Comparison of ENCODE assay signal across 8 mouse cellular contexts in genomic region chr8:105297511-105298192, GRCm38 (mm10). TPM values are rescaled to one million over a fixed set of nuclear protein-coding genes. Genes with fewer than 3 reads are reported as not detected.
A peak's percentile ranks its signal among the peaks of the same experiment; 100 is the strongest.
DNase-seq lines count a peak whose midpoint lies in the region; ATAC-seq and TF ChIP-seq lines count a peak whose summit lies in the region.

E2f4 (plus strand) TSS chr8:105297663.

- DNase-seq in B cell, adult 2 months, result peak; percentile 91 to 92
- peak; percentile 97 for DNase-seq in heart, embryonic 10.5 days (ENCODE audit: low spot score)
- DNase-seq in liver, result peak; percentile 95
- peak; percentile 92 to 96 for DNase-seq in spleen, postnatal 4 days (ENCODE audit: low spot score in 2 of 2)

- H3K4me3 ChIP-seq in bone marrow macrophage, adult 2 months (ENCODE audit: insufficient read depth, low read length), result peak within 1 kb of the TSS; percentile 92
- H3K4me3 ChIP-seq in embryonic fibroblast, embryonic 13.5 days (ENCODE audit: insufficient read depth, low read length), result peak within 1 kb of the TSS; percentile 77
- H3K4me3 ChIP-seq in heart, embryonic 10.5 days, result peak within 1 kb of the TSS; percentile 78
- H3K4me3 ChIP-seq in kidney, embryonic 15.5 days (replicated peaks), result peak within 1 kb of the TSS; percentile 100

- H3K27me3 ChIP-seq in heart, embryonic 10.5 days (ENCODE audit: insufficient read depth, poor library complexity, severe bottlenecking), result peaks cover 28% of the 10 kb centered on the region
- no peaks in the 10 kb centered on the region for H3K27me3 ChIP-seq in kidney, embryonic 15.5 days

- H3K27ac ChIP-seq in bone marrow macrophage, adult 2 months (ENCODE audit: insufficient read depth, low read depth, low read length), result peak within 1 kb of the TSS; percentile 44
- peak within 1 kb of the TSS; percentile 69 for H3K27ac ChIP-seq in embryonic fibroblast, embryonic 13.5 days (ENCODE audit: insufficient read depth, low read length)
- peak within 1 kb of the TSS; percentile 90 for H3K27ac ChIP-seq in heart, embryonic 10.5 days
- H3K27ac ChIP-seq in kidney, embryonic 15.5 days, result peak within 1 kb of the TSS; percentile 80

- peak within 1 kb of the TSS; percentile 97 for H3K9ac ChIP-seq in kidney, embryonic 15.5 days

- WGBS in heart, embryonic 10.5 days, result under 1% methylated on average over 58 of the region's 58 CpGs
- WGBS in kidney, embryonic 15.5 days, result under 1% methylated on average over 58 of the region's 58 CpGs

- H3K36me3 ChIP-seq in heart, embryonic 10.5 days, result peaks cover 40% of the 10 kb centered on the region
- H3K36me3 ChIP-seq in kidney, embryonic 15.5 days, result peaks cover 42% of the 10 kb centered on the region

- TF ChIP-seq CTCF in bone marrow macrophage, adult 2 months (IDR thresholded peaks at IDR 0.05; ENCODE audit: low read depth, low read length), result no peak
- no peak for TF ChIP-seq CTCF in embryonic fibroblast, embryonic 13.5 days (IDR thresholded peaks at IDR 0.05; ENCODE audit: borderline replicate concordance, insufficient read depth, low read length)

- no peaks in the 10 kb centered on the region for H3K9me3 ChIP-seq in heart, embryonic 10.5 days
- H3K9me3 ChIP-seq in kidney, embryonic 15.5 days (replicated peaks), result no peaks in the 10 kb centered on the region

- peaks cover 32% of the 10 kb centered on the region for H3K4me1 ChIP-seq in bone marrow macrophage, adult 2 months (ENCODE audit: control insufficient read depth, insufficient read depth, low read length)
- H3K4me1 ChIP-seq in embryonic fibroblast, embryonic 13.5 days (ENCODE audit: control insufficient read depth, insufficient read depth, low read length), result no peaks in the 10 kb centered on the region
- H3K4me1 ChIP-seq in heart, embryonic 10.5 days, result peaks cover 41% of the 10 kb centered on the region
- peaks cover 26% of the 10 kb centered on the region for H3K4me1 ChIP-seq in kidney, embryonic 15.5 days

- peak; percentile 86 for ATAC-seq in kidney, embryonic 15.5 days (replicated peaks; ENCODE audit: low FRiP score)
- peak; percentile 87 for ATAC-seq in monocyte, adult 5-6 weeks (replicated peaks; ENCODE audit: insufficient number of reproducible peaks, low FRiP score, low TSS enrichment, poor library complexity, severe bottlenecking)

- TF ChIP-seq POLR2A in bone marrow macrophage, adult 2 months (IDR thresholded peaks at IDR 0.05; ENCODE audit: borderline replicate concordance, low read depth, low read length), result no peak
- TF ChIP-seq POLR2A in embryonic fibroblast, embryonic 13.5 days (IDR thresholded peaks at IDR 0.05; ENCODE audit: low read depth, low read length), result peak; percentile 58

- peak within 1 kb of the TSS; percentile 92 for H3K4me2 ChIP-seq in kidney, embryonic 15.5 days

RNA-seq across cellular contexts. Expression of gene E2f4, which starts in this region (rescaled TPM):
- 40.6 and 47.6 TPM in 2 replicates for polyA plus RNA-seq in bone marrow macrophage, adult 2 months (2012; ENCODE audit: insufficient read depth, insufficient read length, missing spikeins)
- polyA plus RNA-seq in embryonic fibroblast, embryonic 13.5 days (2011; ENCODE audit: insufficient read length, low read depth, missing spikeins), result 42.6 and 43.9 TPM in 2 replicates
- 91.4 and 114 TPM in 2 replicates for polyA plus RNA-seq in heart, embryonic 10.5 days (2016; fragmentation: Nextera tagmentation; extraction: Ambion mirVana)
- 88.8 and 103 TPM in 2 replicates for polyA plus RNA-seq in kidney, embryonic 15.5 days (2015; fragmentation: Nextera tagmentation; extraction: Ambion mirVana)
- 19.7 to 52.7 TPM (median 21.0 TPM) in 3 replicates for total RNA-seq in monocyte, adult 5-6 weeks (2017)

Comparison
In these comparisons a context has a peak if more than half of its experiments do, and no peak if none do; other contexts are left out.
1. Peak in every context shown above with its lines: DNase-seq, ATAC-seq, H3K4me3 ChIP-seq and H3K27ac ChIP-seq.